Mouse (Mus musculus) ovary, adult 18-20 months (tissue): Measurements from ENCODE around the gene Ipo9.
"Not testable (repeated sequence)": the region's sequence is repeated elsewhere in the genome, so short reads cannot be mapped to it uniquely, and the experiment has no call there.

ENCODE experiments used
- DNase-seq: peaks from one replicate; pipeline ENCODE4 v3.0.0; 2022; ENCODE audit warnings: low spot score, mixed read lengths

Gene Ipo9

GRCm38 (mm10) chr1:135430669-135431017 is 344 bp upstream of the Ipo9 start:
- no peak for DNase-seq

- no peak for DNase-seq
Observed at GRCm38 (mm10) chr1:135427390-135427789, 2.9 kb downstream of the Ipo9 start.

GRCm38 (mm10) chr1:135426645-135427044 is 3.7 kb downstream of the Ipo9 start:
- no peak for DNase-seq

- peak; percentile 30 for DNase-seq
Observed at GRCm38 (mm10) chr1:135422772-135423171, 7.5 kb downstream of the Ipo9 start.

GRCm38 (mm10) chr1:135413996-135414395 is 16.3 kb downstream of the Ipo9 start:
- DNase-seq, result peak; percentile 12

GRCm38 (mm10) chr1:135412130-135412529 is 18.2 kb downstream of the Ipo9 start:
- DNase-seq, result no peak

GRCm38 (mm10) chr1:135410967-135411366 is 19.3 kb downstream of the Ipo9 start:
- peak; percentile 20 for DNase-seq

- DNase-seq, result no peak
Observed at GRCm38 (mm10) chr1:135408973-135409372, 21.3 kb downstream of the Ipo9 start.

GRCm38 (mm10) chr1:135405356-135405755 is 24.9 kb downstream of the Ipo9 start:
- no peak for DNase-seq

GRCm38 (mm10) chr1:135401452-135402110 is 28.7 kb downstream of the Ipo9 start:
- DNase-seq, result no peak

GRCm38 (mm10) chr1:135399466-135399865 is 30.8 kb downstream of the Ipo9 start:
- DNase-seq, result no peak

- no peak for DNase-seq
Observed at GRCm38 (mm10) chr1:135385161-135385560, 45.1 kb downstream of the Ipo9 start.

- DNase-seq, result no peak
Observed at GRCm38 (mm10) chr1:135384171-135384570, 46.1 kb downstream of the Ipo9 start.

GRCm38 (mm10) chr1:135381560-135381959 is 48.7 kb downstream of the Ipo9 start:
- DNase-seq, result not testable (repeated sequence)

- no peak for DNase-seq
Observed at GRCm38 (mm10) chr1:135380071-135380991, 50.0 kb downstream of the Ipo9 start.

GRCm38 (mm10) chr1:135379048-135379447 is 51.3 kb downstream of the Ipo9 start:
- DNase-seq, result no peak

GRCm38 (mm10) chr1:135378576-135378975 is 51.7 kb downstream of the Ipo9 start:
- DNase-seq, result no peak

- peak; percentile 58 for DNase-seq
Observed at GRCm38 (mm10) chr1:135374868-135375581, 55.3 kb downstream of the Ipo9 start, which contains the start of gene Shisa4. TSS of gene Shisa4 (minus strand) at chr1:135375237.

GRCm38 (mm10) chr1:135374175-135374867 is 56.0 kb downstream of the Ipo9 start:
- no peak for DNase-seq

- no peak for DNase-seq
Observed at GRCm38 (mm10) chr1:135373171-135373677, 57.1 kb downstream of the Ipo9 start.

GRCm38 (mm10) chr1:135369415-135369814 is 60.9 kb downstream of the Ipo9 start:
- no peak for DNase-seq

- peak; percentile 45 for DNase-seq
Observed at GRCm38 (mm10) chr1:135368982-135369381, 61.3 kb downstream of the Ipo9 start.
